Mouse (Mus musculus): ENCODE results near the gene Defb36.

GRCm38 (mm10) chr2:152599299-152599698 is 4.8 kb upstream of the Defb36 start, which contains the start of gene Defb45:
- TF ChIP-seq POLR2A (IDR thresholded peaks at IDR 0.05; ENCODE audit: low read depth, low read length), result no peak
- TF ChIP-seq CTCF (IDR thresholded peaks at IDR 0.05; ENCODE audit: extremely low read depth, insufficient read depth, insufficient read length, insufficient replicate concordance), result no peak
